Mouse (Mus musculus) bone marrow macrophage, adult 2 months (primary cell): ENCODE results near the gene Serpinf1.

ENCODE experiments used
- CTCF ChIP-seq: IDR thresholded peaks from 2 replicates; pipeline ENCODE4 v1.5.1; 2012; ENCODE audit warnings: low read depth, mild to moderate bottlenecking, low read length, moderate library complexity
- POLR2A ChIP-seq: IDR thresholded peaks from 2 replicates; pipeline ENCODE4 v1.6.1; 2012; ENCODE audit warnings: mild to moderate bottlenecking, low read depth, low read length, borderline replicate concordance

DNA sequence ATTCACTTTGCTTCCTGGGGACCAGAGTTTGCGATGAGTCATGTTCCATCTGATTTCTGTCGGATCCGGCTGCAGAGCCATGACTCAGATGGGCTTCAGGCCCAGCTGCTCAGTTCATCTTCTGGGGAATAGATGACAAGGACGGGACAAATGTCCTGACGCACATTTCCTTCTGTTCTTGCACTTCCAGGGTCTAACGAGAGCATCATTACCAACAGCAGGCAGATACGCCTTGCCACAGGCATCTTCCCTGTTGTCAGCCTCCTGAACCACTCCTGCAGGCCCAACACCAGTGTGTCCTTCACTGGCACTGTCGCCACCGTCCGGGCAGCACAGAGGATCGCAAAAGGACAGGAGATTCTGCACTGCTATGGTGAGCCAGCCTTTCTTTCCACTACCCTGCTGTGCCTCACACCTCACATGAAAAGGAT is 23.1 kb downstream of the Serpinf1 start:
- TF ChIP-seq CTCF (no peak), POLR2A (no peak)
